Mouse (Mus musculus): ENCODE data around the gene Nudt6. TPM values are rescaled to one million over a fixed set of nuclear protein-coding genes. Genes with fewer than 3 reads are reported as not detected.
A peak's percentile ranks its signal among the peaks of the same experiment; 100 is the strongest.

The Nudt6 gene
- 3.2 and 3.3 TPM in 2 replicates for polyA plus RNA-seq (2016; fragmentation: Nextera tagmentation; extraction: Ambion mirVana)

GRCm38 (mm10) chr3:37420072-37420471, at the start of gene Nudt6:
Gene Nudt6 (minus strand): TSS chr3:37420211.
- H3K4me1 ChIP-seq, result peaks cover 19% of the 10 kb centered on the region
- under 1% methylated on average over 50 of the region's 50 CpGs for WGBS
- ATAC-seq (ENCODE audit: low FRiP score), result peak; percentile 88
- peak within 1 kb of the TSS; percentile 86 for H3K4me2 ChIP-seq
- H3K27ac ChIP-seq, result peak within 1 kb of the TSS; percentile 93
- no peaks in the 10 kb centered on the region for H3K27me3 ChIP-seq
- peak within 1 kb of the TSS; percentile 96 for H3K4me3 ChIP-seq (replicated peaks)
- H3K9ac ChIP-seq, result peak within 1 kb of the TSS; percentile 72
- H3K36me3 ChIP-seq (replicated peaks), result no peaks in the 10 kb centered on the region
- no peaks in the 10 kb centered on the region for H3K9me3 ChIP-seq

- ATAC-seq (ENCODE audit: low FRiP score), result no peak
- Histone ChIP-seq H3K4me2 (no peak overlapping the region), H3K4me3 (replicated peaks) (no peak overlapping the region), H3K27me3 (no peaks in the 10 kb centered on the region), H3K9ac (no peak overlapping the region), H3K27ac (no peak overlapping the region), H3K4me1 (no peaks in the 10 kb centered on the region), H3K9me3 (no peaks in the 10 kb centered on the region), H3K36me3 (replicated peaks) (no peaks in the 10 kb centered on the region)
- 84% methylated on average over 4 of the region's 4 CpGs for WGBS
These were observed 49.3 kb upstream of the Nudt6 start for GRCm38 (mm10) chr3:37469353-37469752.

- Histone ChIP-seq H3K27ac (no peak overlapping the region), H3K9ac (no peak overlapping the region), H3K9me3 (no peaks in the 10 kb centered on the region), H3K4me3 (replicated peaks) (no peak overlapping the region), H3K4me2 (no peak overlapping the region), H3K4me1 (no peaks in the 10 kb centered on the region), H3K36me3 (replicated peaks) (no peaks in the 10 kb centered on the region), H3K27me3 (no peaks in the 10 kb centered on the region)
- 93% methylated on average over 2 of the region's 2 CpGs for WGBS
- 0 out of 2 replicates have a peak, but pooled peaks have one; percentile 64 for ATAC-seq (ENCODE audit: low FRiP score)
These were observed 48.2 kb upstream of the Nudt6 start for GRCm38 (mm10) chr3:37468170-37468569.

GRCm38 (mm10) chr3:37455992-37456391, 36.0 kb upstream of the Nudt6 start:
- Histone ChIP-seq H3K4me2 (no peak overlapping the region), H3K27me3 (no peaks in the 10 kb centered on the region), H3K4me1 (no peaks in the 10 kb centered on the region), H3K9me3 (no peaks in the 10 kb centered on the region), H3K9ac (no peak overlapping the region), H3K36me3 (replicated peaks) (peaks cover 7% of the 10 kb centered on the region; the same call in 1 of the 2 replicates), H3K4me3 (replicated peaks) (no peak overlapping the region), H3K27ac (no peak overlapping the region)
- WGBS, result 94% methylated on average over 1 of the region's 1 CpGs
- ATAC-seq (ENCODE audit: low FRiP score), result no peak

- Histone ChIP-seq H3K4me3 (replicated peaks) (no peak overlapping the region), H3K9me3 (no peaks in the 10 kb centered on the region), H3K27ac (no peak overlapping the region), H3K4me1 (no peaks in the 10 kb centered on the region), H3K36me3 (replicated peaks) (peaks cover 24% of the 10 kb centered on the region), H3K4me2 (no peak overlapping the region), H3K9ac (no peak overlapping the region), H3K27me3 (no peaks in the 10 kb centered on the region)
- WGBS, result 97% methylated on average over 2 of the region's 2 CpGs
- no peak for ATAC-seq (ENCODE audit: low FRiP score)
These were observed 23.4 kb upstream of the Nudt6 start for GRCm38 (mm10) chr3:37443409-37443808.

- no peak overlapping the region for H3K9ac ChIP-seq
These were observed 19.8 kb upstream of the Nudt6 start for GRCm38 (mm10) chr3:37439770-37440169.

GRCm38 (mm10) chr3:37430359-37430758, 10.3 kb upstream of the Nudt6 start:
- Histone ChIP-seq H3K4me1 (no peaks in the 10 kb centered on the region), H3K36me3 (replicated peaks) (peaks cover 8% of the 10 kb centered on the region), H3K4me2 (no peak overlapping the region), H3K27me3 (no peaks in the 10 kb centered on the region), H3K9me3 (no peaks in the 10 kb centered on the region), H3K27ac (no peak overlapping the region), H3K9ac (no peak overlapping the region), H3K4me3 (replicated peaks) (no peak overlapping the region)
- no peak for ATAC-seq (ENCODE audit: low FRiP score)

More at GRCm38 (mm10) chr3:37439770-37440169, 19.8 kb upstream of the Nudt6 start:
- H3K4me2 ChIP-seq, result no peak overlapping the region
- H3K4me1 ChIP-seq, result no peaks in the 10 kb centered on the region
- WGBS, result 83% methylated on average over 1 of the region's 1 CpGs
- peaks cover 35% of the 10 kb centered on the region for H3K36me3 ChIP-seq (replicated peaks)
- H3K27me3 ChIP-seq, result no peaks in the 10 kb centered on the region
- no peak for ATAC-seq (ENCODE audit: low FRiP score)
- no peak overlapping the region for H3K27ac ChIP-seq
- no peak overlapping the region for H3K4me3 ChIP-seq (replicated peaks)
- H3K9me3 ChIP-seq, result no peaks in the 10 kb centered on the region

- H3K27ac ChIP-seq, result no peak overlapping the region
- no peak for ATAC-seq (ENCODE audit: low FRiP score)
- no peak overlapping the region for H3K9ac ChIP-seq
- H3K4me1 ChIP-seq, result peaks cover 4% of the 10 kb centered on the region
- H3K4me3 ChIP-seq (replicated peaks), result no peak overlapping the region
- H3K9me3 ChIP-seq, result no peaks in the 10 kb centered on the region
- no peak overlapping the region for H3K4me2 ChIP-seq
- 96% methylated on average over 3 of the region's 3 CpGs for WGBS
- peaks cover 8% of the 10 kb centered on the region for H3K36me3 ChIP-seq (replicated peaks)
- H3K27me3 ChIP-seq, result no peaks in the 10 kb centered on the region
These were observed 6.1 kb upstream of the Nudt6 start for GRCm38 (mm10) chr3:37426069-37426468.

GRCm38 (mm10) chr3:37421179-37421578, 1.2 kb upstream of the Nudt6 start:
- H3K4me2 ChIP-seq, result peak overlapping the region; percentile 86
- WGBS, result 13% methylated on average over 3 of the region's 3 CpGs
- peak overlapping the region; percentile 96 for H3K4me3 ChIP-seq (replicated peaks)
- H3K27ac ChIP-seq, result no peak overlapping the region
- H3K36me3 ChIP-seq (replicated peaks), result peaks cover 3% of the 10 kb centered on the region; the same call in 1 of the 2 replicates
- peaks cover 19% of the 10 kb centered on the region for H3K4me1 ChIP-seq
- H3K9me3 ChIP-seq, result no peaks in the 10 kb centered on the region
- H3K9ac ChIP-seq, result peak overlapping the region; percentile 72
- ATAC-seq (ENCODE audit: low FRiP score), result no peak
- H3K27me3 ChIP-seq, result no peaks in the 10 kb centered on the region

GRCm38 (mm10) chr3:37420641-37421040, 630 bp upstream of the Nudt6 start:
- H3K4me3 ChIP-seq (replicated peaks), result peak overlapping the region; percentile 96
- peak overlapping the region; percentile 86 for H3K4me2 ChIP-seq
- H3K27ac ChIP-seq, result peak overlapping the region; percentile 93
- WGBS, result 1% methylated on average over 24 of the region's 24 CpGs
- peaks cover 19% of the 10 kb centered on the region for H3K4me1 ChIP-seq
- H3K9ac ChIP-seq, result peak overlapping the region; percentile 72
- no peaks in the 10 kb centered on the region for H3K36me3 ChIP-seq (replicated peaks)
- no peak for ATAC-seq (ENCODE audit: low FRiP score)
- H3K27me3 ChIP-seq, result no peaks in the 10 kb centered on the region
- no peaks in the 10 kb centered on the region for H3K9me3 ChIP-seq

GRCm38 (mm10) chr3:37419458-37419991, 486 bp downstream of the Nudt6 start, which contains the start of gene Spata5:
Gene Spata5 (plus strand): TSS chr3:37419896.
- peak; percentile 96 for ATAC-seq (ENCODE audit: low FRiP score)
- peaks cover 19% of the 10 kb centered on the region for H3K4me1 ChIP-seq
- peak within 1 kb of the TSS; percentile 96 for H3K4me3 ChIP-seq (replicated peaks)
- H3K27ac ChIP-seq, result peak within 1 kb of the TSS; percentile 93
- WGBS, result 1% methylated on average over 40 of the region's 50 CpGs
- no peaks in the 10 kb centered on the region for H3K36me3 ChIP-seq (replicated peaks)
- peak within 1 kb of the TSS; percentile 72 for H3K9ac ChIP-seq
- H3K9me3 ChIP-seq, result no peaks in the 10 kb centered on the region
- no peaks in the 10 kb centered on the region for H3K27me3 ChIP-seq
- peak within 1 kb of the TSS; percentile 86 for H3K4me2 ChIP-seq

GRCm38 (mm10) chr3:37418961-37419457, 1.0 kb downstream of the Nudt6 start:
- Histone ChIP-seq H3K27ac (peak overlapping the region; percentile 75), H3K27me3 (no peaks in the 10 kb centered on the region), H3K4me2 (peak overlapping the region; percentile 72), H3K9ac (peak overlapping the region; percentile 71), H3K36me3 (replicated peaks) (no peaks in the 10 kb centered on the region), H3K4me3 (replicated peaks) (peak overlapping the region; percentile 96), H3K9me3 (no peaks in the 10 kb centered on the region), H3K4me1 (peaks cover 19% of the 10 kb centered on the region)
- no peak for ATAC-seq (ENCODE audit: low FRiP score)
- under 1% methylated on average over 30 of the region's 30 CpGs for WGBS

- Histone ChIP-seq H3K36me3 (replicated peaks) (no peaks in the 10 kb centered on the region), H3K27me3 (no peaks in the 10 kb centered on the region), H3K4me3 (replicated peaks) (peak overlapping the region; percentile 96), H3K4me2 (peak overlapping the region; percentile 72), H3K9ac (peak overlapping the region; percentile 71; the same call in 1 of the 2 replicates), H3K9me3 (no peaks in the 10 kb centered on the region), H3K27ac (no peak overlapping the region), H3K4me1 (peaks cover 19% of the 10 kb centered on the region)
- no peak for ATAC-seq (ENCODE audit: low FRiP score)
- 85% methylated on average over 5 of the region's 5 CpGs for whole genome bisulfite sequencing
These were observed 1.7 kb downstream of the Nudt6 start for GRCm38 (mm10) chr3:37418341-37418740.

Data from forebrain, embryonic 12.5 days (tissue).